Mouse (Mus musculus): Measurements from ENCODE around the gene Fam78a. TPM values are rescaled to one million over a fixed set of nuclear protein-coding genes. Genes with fewer than 3 reads are reported as not detected.
A peak's percentile ranks its signal among the peaks of the same experiment; 100 is the strongest.

Fam78a gene
- polyA plus RNA-seq, 1 experiment from 2014 or later, result 0.36 TPM

DNA sequence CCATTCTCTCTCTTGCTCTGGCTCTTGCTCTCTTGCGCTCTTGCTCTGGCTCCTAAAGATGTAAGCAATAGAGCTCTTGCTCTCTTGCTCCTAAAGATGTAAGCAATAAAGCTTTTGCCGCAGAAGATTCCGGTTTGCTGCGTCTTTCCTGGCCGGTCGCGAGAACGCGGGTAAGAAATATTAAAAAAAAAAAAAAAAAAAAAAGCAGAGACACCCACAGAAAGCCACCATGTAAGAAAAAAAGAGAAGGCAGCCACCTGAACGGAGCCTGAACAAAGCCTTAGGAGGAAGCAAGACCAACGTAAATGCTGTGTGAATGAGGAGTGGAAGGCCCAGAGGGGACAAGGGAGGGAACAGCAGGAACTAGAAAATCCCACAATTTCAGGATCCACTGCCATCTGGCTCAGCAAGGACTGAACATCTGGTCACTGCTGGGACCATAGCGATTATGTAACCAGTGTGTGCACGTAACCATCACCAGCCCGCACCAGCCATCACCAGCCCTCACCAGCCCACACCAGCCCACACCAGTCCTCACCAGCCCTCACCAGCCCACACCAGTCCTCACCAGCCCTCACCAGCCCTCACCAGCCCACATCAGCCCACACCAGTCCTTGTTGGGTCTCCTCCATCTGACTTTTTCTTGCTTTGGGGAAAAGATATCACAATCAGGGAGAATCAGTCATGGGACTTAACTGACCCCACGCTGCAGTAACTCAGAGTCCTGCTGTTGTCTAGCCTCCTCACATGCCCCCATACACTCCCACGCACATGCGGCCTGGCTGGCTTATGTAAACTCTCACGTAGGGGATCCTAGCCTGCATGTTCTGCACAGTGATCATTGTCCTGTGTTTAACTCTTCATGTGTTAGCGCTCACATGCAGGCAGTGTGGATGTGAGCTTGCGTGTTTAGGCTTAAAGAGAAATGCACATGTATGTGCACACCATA, 35.4 kb upstream of the Fam78a start:
- Histone ChIP-seq H3K9ac (no peak overlapping the region), H3K4me3 (no peak overlapping the region), H3K27me3 (no peaks in the 10 kb centered on the region), H3K27ac (no peak overlapping the region), H3K36me3 (ENCODE audit: poor library complexity, severe bottlenecking) (no peaks in the 10 kb centered on the region), H3K9me3 (replicated peaks) (no peaks in the 10 kb centered on the region), H3K4me2 (no peak overlapping the region), H3K4me1 (no peaks in the 10 kb centered on the region)
- ATAC-seq, result no peak
- WGBS, result 90% methylated on average over 20 of the region's 20 CpGs

DNA sequence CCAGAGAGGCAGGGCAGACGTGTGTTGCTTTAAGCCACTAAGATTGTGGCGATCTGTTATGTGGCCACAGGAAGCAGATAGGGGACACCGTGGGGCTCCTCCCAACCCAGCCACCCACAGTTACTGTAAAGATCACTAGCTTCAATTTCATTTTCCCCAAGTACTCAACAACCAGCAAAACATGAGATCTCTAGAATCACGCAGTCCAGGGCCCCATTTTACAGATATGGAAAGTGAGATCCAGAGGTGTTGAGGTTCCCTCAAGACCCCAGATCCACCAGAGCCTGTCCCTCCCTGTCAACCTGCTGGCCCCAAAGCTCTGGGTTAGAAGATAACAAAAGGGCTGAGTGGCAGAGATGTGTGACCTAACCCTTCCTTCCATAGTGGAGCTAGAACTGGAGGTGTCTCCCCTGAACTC, 31.2 kb upstream of the Fam78a start:
- WGBS, result 95% methylated on average over 4 of the region's 4 CpGs
- no peak for ATAC-seq

DNA sequence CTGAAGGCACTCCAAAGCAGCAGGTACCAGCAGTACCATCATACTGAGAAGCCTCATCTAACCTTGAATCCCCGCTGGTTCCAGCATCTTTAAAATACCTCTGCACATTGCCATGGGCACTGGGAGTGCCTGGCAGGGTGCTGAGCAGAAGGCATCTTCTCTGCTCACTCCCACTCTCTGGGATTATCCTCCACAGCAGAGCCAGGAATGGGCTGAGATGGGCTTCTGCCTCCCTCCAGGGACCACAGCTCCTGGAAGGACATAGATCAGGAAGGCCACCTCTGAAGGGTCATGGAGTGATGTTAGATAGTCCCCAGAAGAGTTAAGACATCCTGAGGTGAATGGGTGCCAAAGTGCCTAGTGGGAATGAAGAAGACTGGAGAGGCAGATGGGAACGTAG, 27.9 kb upstream of the Fam78a start:
- H3K4me2 ChIP-seq, result no peak overlapping the region
- H3K4me1 ChIP-seq, result no peaks in the 10 kb centered on the region
- H3K9me3 ChIP-seq (replicated peaks), result no peaks in the 10 kb centered on the region
- no peak overlapping the region for H3K9ac ChIP-seq
- H3K27ac ChIP-seq, result no peak overlapping the region
- H3K27me3 ChIP-seq, result no peaks in the 10 kb centered on the region
- WGBS, result 81% methylated on average over 2 of the region's 2 CpGs
- no peak for ATAC-seq
- H3K4me3 ChIP-seq, result no peak overlapping the region
- H3K36me3 ChIP-seq (ENCODE audit: poor library complexity, severe bottlenecking), result peaks cover 8% of the 10 kb centered on the region; the same call in 1 of the 2 replicates

More for the DNA sequence above, 31.2 kb upstream of the Fam78a start:
- Histone ChIP-seq H3K9me3 (replicated peaks) (no peaks in the 10 kb centered on the region), H3K4me1 (no peaks in the 10 kb centered on the region), H3K9ac (no peak overlapping the region), H3K27me3 (no peaks in the 10 kb centered on the region), H3K36me3 (ENCODE audit: poor library complexity, severe bottlenecking) (no peaks in the 10 kb centered on the region), H3K4me3 (no peak overlapping the region), H3K4me2 (no peak overlapping the region), H3K27ac (no peak overlapping the region)

DNA sequence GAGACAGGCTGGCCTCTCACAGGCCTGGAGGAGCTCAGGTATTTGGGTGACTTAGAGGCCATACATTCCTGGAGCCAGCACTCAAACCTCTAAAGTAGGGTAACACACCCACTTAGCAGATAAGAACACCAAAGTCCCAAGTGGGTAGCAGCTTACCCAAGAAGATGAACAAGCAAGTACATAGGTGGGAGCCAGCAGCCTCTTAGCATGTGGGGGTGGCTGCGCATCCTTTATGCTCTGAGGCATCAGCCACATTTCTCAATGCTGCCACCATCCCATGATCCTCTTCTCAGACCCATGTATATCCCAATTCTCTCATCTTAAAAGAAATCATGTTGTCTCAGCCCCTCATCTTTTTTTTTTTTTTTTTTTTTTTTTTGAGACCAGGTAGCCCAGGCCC, 26.6 kb upstream of the Fam78a start:
- no peak overlapping the region for H3K9ac ChIP-seq
- no peaks in the 10 kb centered on the region for H3K9me3 ChIP-seq (replicated peaks)
- H3K36me3 ChIP-seq (ENCODE audit: poor library complexity, severe bottlenecking), result peaks cover 8% of the 10 kb centered on the region; the same call in 1 of the 2 replicates
- no peak for ATAC-seq
- H3K4me1 ChIP-seq, result no peaks in the 10 kb centered on the region
- no peaks in the 10 kb centered on the region for H3K27me3 ChIP-seq
- no peak overlapping the region for H3K4me2 ChIP-seq
- H3K4me3 ChIP-seq, result no peak overlapping the region
- 100% methylated on average over 1 of the region's 1 CpGs for WGBS
- H3K27ac ChIP-seq, result no peak overlapping the region

DNA sequence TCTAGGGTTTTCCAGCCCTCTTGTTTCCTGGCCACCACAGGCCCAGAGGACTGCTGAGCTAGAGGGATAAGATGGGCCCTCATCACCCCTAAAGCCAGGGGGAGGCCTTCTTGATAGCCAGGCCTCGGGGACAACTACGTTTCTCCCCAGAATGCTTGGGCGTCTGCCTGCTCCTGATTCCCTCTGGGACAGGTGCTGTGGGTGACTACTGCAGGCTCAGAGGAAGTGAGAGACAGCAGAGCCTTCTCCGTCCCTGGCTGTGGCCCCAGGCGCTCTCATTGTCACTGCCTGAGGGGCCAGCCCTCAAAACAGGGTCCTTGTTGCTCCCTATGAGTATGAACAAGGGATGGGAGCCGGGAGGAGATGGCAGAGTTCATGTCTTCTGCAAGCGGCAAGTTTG, 21.3 kb upstream of the Fam78a start:
- H3K9ac ChIP-seq, result no peak overlapping the region
- H3K36me3 ChIP-seq (ENCODE audit: poor library complexity, severe bottlenecking), result peaks cover 9% of the 10 kb centered on the region; the same call in 1 of the 2 replicates
- no peaks in the 10 kb centered on the region for H3K9me3 ChIP-seq (replicated peaks)
- no peak overlapping the region for H3K4me2 ChIP-seq
- H3K4me3 ChIP-seq, result no peak overlapping the region
- WGBS, result 90% methylated on average over 7 of the region's 7 CpGs
- H3K4me1 ChIP-seq, result 0 out of 2 replicates have a peak, but pooled peaks cover 10% of the 10 kb centered on the region
- ATAC-seq, result no peak
- no peaks in the 10 kb centered on the region for H3K27me3 ChIP-seq
- H3K27ac ChIP-seq, result no peak overlapping the region

DNA sequence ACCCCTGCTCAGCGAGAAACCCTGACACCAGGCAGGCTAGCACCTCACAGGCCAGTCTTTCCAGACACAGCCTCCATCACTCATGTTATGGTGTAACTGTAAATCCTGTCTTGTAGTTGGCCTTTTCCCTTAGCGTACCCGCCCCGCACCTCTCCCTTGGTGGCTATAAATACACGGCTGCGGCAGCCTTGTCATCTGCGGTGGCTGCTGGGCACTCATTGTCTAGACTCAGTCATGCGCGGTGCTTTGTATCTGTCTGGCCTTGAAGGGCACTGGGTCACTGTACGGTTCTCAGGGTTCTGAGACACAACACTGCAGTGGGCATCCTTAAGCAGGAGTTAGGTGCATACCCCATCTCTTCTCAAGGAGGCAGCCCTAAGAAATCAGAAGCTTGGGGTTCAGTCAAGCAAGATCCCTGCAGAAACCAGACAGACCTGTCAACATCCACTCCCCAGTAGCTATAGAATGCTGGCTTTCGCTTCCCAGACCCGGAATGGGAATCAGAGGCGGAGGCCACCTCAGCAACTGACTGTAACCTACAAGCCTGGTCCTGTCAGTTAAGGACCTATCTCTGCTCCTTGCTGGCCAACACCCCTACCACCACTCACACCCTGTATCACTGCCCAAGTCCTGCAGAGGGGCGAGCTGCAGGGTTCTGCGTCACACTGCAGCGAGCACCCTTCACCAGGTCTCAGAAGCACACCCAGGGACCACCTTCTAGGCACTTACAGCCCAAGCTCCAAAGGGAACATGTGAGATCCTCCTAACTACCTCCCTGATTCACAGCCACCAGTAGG, 20.7 kb upstream of the Fam78a start:
- Histone ChIP-seq H3K27ac (no peak overlapping the region), H3K9me3 (replicated peaks) (no peaks in the 10 kb centered on the region; the same call in 1 of the 2 replicates), H3K27me3 (no peaks in the 10 kb centered on the region), H3K4me2 (no peak overlapping the region), H3K4me3 (no peak overlapping the region), H3K36me3 (ENCODE audit: poor library complexity, severe bottlenecking) (peaks cover 11% of the 10 kb centered on the region), H3K4me1 (0 out of 2 replicates have a peak, but pooled peaks cover 10% of the 10 kb centered on the region), H3K9ac (no peak overlapping the region)
- WGBS, result 60% methylated on average over 16 of the region's 16 CpGs
- no peak for ATAC-seq

DNA sequence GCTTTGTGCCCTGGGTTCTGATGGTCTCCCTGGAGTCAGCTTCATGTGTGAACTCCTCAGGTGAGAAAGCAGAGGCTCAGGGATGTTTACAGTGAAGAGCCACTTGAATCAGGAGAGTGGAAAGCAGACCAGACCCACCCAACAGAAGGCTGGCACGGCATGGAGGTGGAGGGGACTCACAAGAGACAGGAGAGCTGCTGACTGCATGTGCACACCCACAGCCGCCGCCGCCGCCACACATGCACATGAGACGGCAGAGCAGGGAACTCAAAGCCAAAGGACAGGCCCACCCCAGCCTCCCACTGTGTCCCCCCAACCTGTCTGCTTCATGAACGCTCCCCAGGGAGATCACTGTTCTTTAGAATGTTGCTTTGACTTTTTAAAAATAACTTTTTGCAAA, 19.5 kb upstream of the Fam78a start:
- ATAC-seq, result no peak
- Histone ChIP-seq H3K9me3 (replicated peaks) (no peaks in the 10 kb centered on the region; the same call in 1 of the 2 replicates), H3K27ac (no peak overlapping the region), H3K4me2 (no peak overlapping the region), H3K4me3 (no peak overlapping the region), H3K36me3 (ENCODE audit: poor library complexity, severe bottlenecking) (peaks cover 7% of the 10 kb centered on the region; the same call in 1 of the 2 replicates), H3K4me1 (0 out of 2 replicates have a peak, but pooled peaks cover 10% of the 10 kb centered on the region), H3K27me3 (no peaks in the 10 kb centered on the region), H3K9ac (no peak overlapping the region)
- WGBS, result 77% methylated on average over 7 of the region's 7 CpGs

DNA sequence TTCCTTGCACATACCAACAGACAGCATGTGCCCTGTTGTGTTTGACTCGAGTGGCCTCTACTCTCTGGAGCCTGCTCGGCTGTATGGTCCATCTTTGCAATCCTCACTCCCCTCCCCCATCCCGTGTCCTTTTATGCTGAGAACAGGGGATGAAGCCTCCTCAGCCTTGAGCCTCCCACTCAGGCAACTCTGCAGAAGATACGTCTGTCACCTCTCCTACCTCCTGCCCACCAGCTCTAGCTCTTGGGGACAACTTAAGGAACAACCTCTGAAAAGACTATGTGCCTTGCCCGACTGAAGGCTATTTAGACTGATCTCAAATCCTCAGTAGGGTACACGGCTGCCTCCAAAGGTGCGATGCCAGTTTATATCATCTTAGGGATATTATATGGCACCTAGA, 18.9 kb upstream of the Fam78a start:
- H3K4me2 ChIP-seq, result no peak overlapping the region
- no peak for ATAC-seq
- 74% methylated on average over 7 of the region's 7 CpGs for WGBS

DNA sequence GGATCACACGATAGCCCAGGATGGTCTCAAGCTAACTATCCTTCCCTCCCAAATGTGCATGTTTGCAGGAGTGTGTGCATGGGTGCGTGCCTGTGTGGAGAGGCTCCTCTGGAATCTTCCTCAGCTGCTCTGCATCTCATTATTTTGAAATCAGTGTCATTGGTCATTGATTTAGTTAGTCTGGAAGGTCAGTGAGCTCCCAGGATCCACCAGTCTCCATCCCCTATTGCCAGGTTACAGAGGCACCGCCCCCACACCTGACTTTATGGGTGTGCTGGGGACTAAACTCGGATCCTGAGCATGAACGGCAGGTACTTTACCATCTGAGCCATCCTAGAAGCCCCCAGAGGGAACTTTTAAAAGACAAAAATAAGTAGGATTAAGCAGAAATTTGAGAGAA, 18.3 kb upstream of the Fam78a start:
- no peak for ATAC-seq
- Histone ChIP-seq H3K27me3 (no peaks in the 10 kb centered on the region), H3K4me2 (peak overlapping the region; percentile 10; the same call in 1 of the 2 replicates), H3K36me3 (ENCODE audit: poor library complexity, severe bottlenecking) (peaks cover 7% of the 10 kb centered on the region; the same call in 1 of the 2 replicates), H3K27ac (no peak overlapping the region), H3K4me3 (no peak overlapping the region), H3K9me3 (replicated peaks) (no peaks in the 10 kb centered on the region; the same call in 1 of the 2 replicates), H3K4me1 (0 out of 2 replicates have a peak, but pooled peaks cover 10% of the 10 kb centered on the region), H3K9ac (no peak overlapping the region)
- WGBS, result 53% methylated on average over 5 of the region's 5 CpGs

More for the DNA sequence above, 18.9 kb upstream of the Fam78a start:
- Histone ChIP-seq H3K36me3 (ENCODE audit: poor library complexity, severe bottlenecking) (peaks cover 7% of the 10 kb centered on the region; the same call in 1 of the 2 replicates), H3K4me1 (0 out of 2 replicates have a peak, but pooled peaks cover 10% of the 10 kb centered on the region), H3K27me3 (no peaks in the 10 kb centered on the region), H3K9ac (no peak overlapping the region), H3K9me3 (replicated peaks) (no peaks in the 10 kb centered on the region; the same call in 1 of the 2 replicates), H3K27ac (no peak overlapping the region), H3K4me3 (no peak overlapping the region)

DNA sequence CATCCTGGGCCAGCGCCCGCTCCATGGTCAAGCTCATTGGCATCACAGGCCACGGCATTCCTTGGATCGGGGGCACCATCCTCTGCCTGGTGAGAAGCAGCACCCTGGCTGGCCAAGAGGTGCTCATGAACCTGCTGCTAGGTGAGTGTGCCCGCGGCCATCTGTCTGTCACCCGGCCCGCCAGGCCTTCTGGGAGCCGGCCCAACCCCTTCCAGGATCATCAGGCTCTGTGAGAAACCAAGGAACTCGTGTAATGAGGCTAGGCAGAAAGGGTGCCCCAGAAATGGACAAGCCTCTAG, 11.4 kb upstream of the Fam78a start:
- H3K27me3 ChIP-seq, result peaks cover 6% of the 10 kb centered on the region; the same call in 1 of the 2 replicates
- peak overlapping the region; percentile 70; the same call in 1 of the 2 replicates for H3K27ac ChIP-seq
- H3K36me3 ChIP-seq (ENCODE audit: poor library complexity, severe bottlenecking), result peaks cover 7% of the 10 kb centered on the region; the same call in 1 of the 2 replicates
- 81% methylated on average over 10 of the region's 10 CpGs for WGBS
- H3K4me3 ChIP-seq, result peak overlapping the region; percentile 40
- H3K4me2 ChIP-seq, result peak overlapping the region; percentile 61
- no peak; the same call in none of the 2 replicates for ATAC-seq
- peaks cover 20% of the 10 kb centered on the region for H3K4me1 ChIP-seq
- peak overlapping the region; percentile 58 for H3K9ac ChIP-seq
- H3K9me3 ChIP-seq (replicated peaks), result no peaks in the 10 kb centered on the region; the same call in 1 of the 2 replicates

DNA sequence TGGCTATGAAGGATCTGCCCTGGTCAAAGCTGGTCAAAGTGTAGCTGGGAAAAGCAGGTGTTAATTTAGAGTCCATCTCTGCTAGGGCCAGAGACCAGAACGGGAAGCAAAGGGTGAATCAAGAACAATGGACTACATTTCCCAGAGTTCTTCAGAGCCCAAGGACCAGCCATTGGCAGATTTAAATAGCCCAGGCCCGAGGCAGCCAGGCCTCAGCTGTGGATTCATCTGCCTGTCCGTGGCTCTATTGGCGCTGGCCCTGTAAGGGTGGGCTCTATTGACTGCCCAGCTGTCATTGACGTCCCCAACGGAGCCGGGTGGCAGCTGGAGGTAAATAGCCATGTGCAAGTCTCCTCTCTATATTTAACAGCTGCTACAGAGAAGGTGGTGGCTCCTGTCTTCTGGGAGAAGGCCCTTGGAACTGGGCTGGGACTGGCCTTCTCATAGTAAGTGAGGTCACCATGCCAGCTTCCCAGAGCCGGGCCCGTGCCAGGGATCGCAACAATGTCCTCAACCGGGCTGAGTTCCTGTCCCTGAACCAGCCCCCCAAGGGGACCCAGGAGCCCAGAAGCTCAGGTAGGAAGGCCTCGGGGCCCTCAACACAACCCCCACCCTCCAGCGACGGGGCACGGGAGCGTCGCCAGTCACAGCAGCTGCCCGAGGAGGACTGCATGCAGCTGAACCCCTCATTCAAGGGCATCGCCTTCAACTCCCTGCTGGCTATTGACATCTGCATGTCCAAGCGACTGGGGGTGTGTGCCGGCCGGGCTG, 10.9 kb upstream of the Fam78a start, which contains the start of gene Plpp7:
TSS of gene Plpp7 (plus strand) at position 178 of the 771 bp plus-strand sequence.
- H3K9me3 ChIP-seq (replicated peaks), result no peaks in the 10 kb centered on the region; the same call in 1 of the 2 replicates
- H3K27ac ChIP-seq, result peak within 1 kb of the TSS; percentile 70
- H3K4me3 ChIP-seq, result peak within 1 kb of the TSS; percentile 40
- peak within 1 kb of the TSS; percentile 61 for H3K4me2 ChIP-seq
- ATAC-seq, result peak; percentile 93
- H3K4me1 ChIP-seq, result peaks cover 20% of the 10 kb centered on the region
- WGBS, result 49% methylated on average over 22 of the region's 22 CpGs
- H3K27me3 ChIP-seq, result peaks cover 6% of the 10 kb centered on the region; the same call in 1 of the 2 replicates
- peaks cover 2% of the 10 kb centered on the region; the same call in 1 of the 2 replicates for H3K36me3 ChIP-seq (ENCODE audit: poor library complexity, severe bottlenecking)
- H3K9ac ChIP-seq, result peak within 1 kb of the TSS; percentile 58

Measured in forebrain, embryonic 13.5 days (tissue).